Mouse (Mus musculus): ENCODE measurements around the gene Ifng. TPM values are rescaled to one million over a fixed set of nuclear protein-coding genes. Genes with fewer than 3 reads are reported as not detected.

The Ifng gene
- not detected in 2 replicates for polyA plus RNA-seq (2012; rRNA removed)

DNA sequence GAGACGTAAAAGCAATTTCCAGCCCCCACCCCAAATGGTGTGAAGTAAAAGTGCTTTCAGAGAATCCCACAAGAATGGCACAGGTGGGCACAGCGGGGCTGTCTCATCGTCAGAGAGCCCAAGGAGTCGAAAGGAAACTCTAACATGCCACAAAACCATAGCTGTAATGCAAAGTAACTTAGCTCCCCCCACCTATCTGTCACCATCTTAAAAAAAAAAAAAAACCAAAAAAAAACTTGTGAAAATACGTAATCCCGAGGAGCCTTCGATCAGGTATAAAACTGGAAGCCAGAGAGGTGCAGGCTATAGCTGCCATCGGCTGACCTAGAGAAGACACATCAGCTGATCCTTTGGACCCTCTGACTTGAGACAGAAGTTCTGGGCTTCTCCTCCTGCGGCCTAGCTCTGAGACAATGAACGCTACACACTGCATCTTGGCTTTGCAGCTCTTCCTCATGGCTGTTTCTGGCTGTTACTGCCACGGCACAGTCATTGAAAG is at the start of gene Ifng:
TSS of gene Ifng (plus strand) at position 305 of the 499 bp plus-strand sequence.

Other genes starting within 250 kb of the Ifng start
- not detected in 2 replicates for gene Il22, start 236.1 kb upstream of the Ifng start, polyA plus RNA-seq (2012; rRNA removed)
- not detected in 2 replicates for gene Gm32717, start 200.3 kb upstream of the Ifng start, polyA plus RNA-seq (2012; rRNA removed)
- gene Gm32802, start 182.4 kb upstream of the Ifng start, polyA plus RNA-seq (2012; rRNA removed) = not detected in 2 replicates
- gene Iltifb, start 146.0 kb upstream of the Ifng start, polyA plus RNA-seq (2012; rRNA removed) = not detected in 2 replicates
- gene Gm9040, start 114.1 kb upstream of the Ifng start, polyA plus RNA-seq (2012; rRNA removed) = not detected in 2 replicates
- gene Gm9044, start 108.6 kb upstream of the Ifng start, polyA plus RNA-seq (2012; rRNA removed) = not detected in 2 replicates
- not detected in 2 replicates for gene Gm9045, start 103.2 kb upstream of the Ifng start, polyA plus RNA-seq (2012; rRNA removed)
- not detected in 2 replicates for gene Gm9046, start 97.8 kb upstream of the Ifng start, polyA plus RNA-seq (2012; rRNA removed)
- not detected in 2 replicates for gene Gm9048, start 92.4 kb upstream of the Ifng start, polyA plus RNA-seq (2012; rRNA removed)
- not detected in 2 replicates for gene Gm9049, start 86.9 kb upstream of the Ifng start, polyA plus RNA-seq (2012; rRNA removed)